Mouse (Mus musculus) liver, adult (tissue): ENCODE results near the gene Arhgef25.

ENCODE experiments used
- GATA4 ChIP-seq: IDR thresholded peaks from 2 replicates; pipeline ENCODE4 v1.6.1; 2014; ENCODE audit warnings: mild to moderate bottlenecking, low read length; ENCODE audit not compliant: insufficient replicate concordance

The Arhgef25 gene

GRCm38 (mm10) chr10:127213272-127213671, 23.4 kb upstream of the Arhgef25 start:
- no peak for TF ChIP-seq GATA4

GRCm38 (mm10) chr10:127211414-127211854, 21.6 kb upstream of the Arhgef25 start, which contains the start of gene Pip4k2c:
Pip4k2c (minus strand) TSS chr10:127211585.
- no peak for TF ChIP-seq GATA4

GRCm38 (mm10) chr10:127210961-127211405, 21.1 kb upstream of the Arhgef25 start:
- no peak for TF ChIP-seq GATA4

GRCm38 (mm10) chr10:127209928-127210570, 20.2 kb upstream of the Arhgef25 start:
- TF ChIP-seq GATA4, result no peak

- TF ChIP-seq GATA4, result no peak
These were observed 19.0 kb upstream of the Arhgef25 start for GRCm38 (mm10) chr10:127208921-127209320.

- no peak for TF ChIP-seq GATA4
These were observed 15.5 kb upstream of the Arhgef25 start for GRCm38 (mm10) chr10:127205373-127205772.

GRCm38 (mm10) chr10:127204589-127204988, 14.7 kb upstream of the Arhgef25 start:
- TF ChIP-seq GATA4, result no peak

- TF ChIP-seq GATA4, result no peak
These were observed 13.2 kb upstream of the Arhgef25 start for GRCm38 (mm10) chr10:127203106-127203505.

- TF ChIP-seq GATA4, result no peak
These were observed 10.4 kb upstream of the Arhgef25 start for GRCm38 (mm10) chr10:127200279-127200678.

GRCm38 (mm10) chr10:127199474-127199873, 9.6 kb upstream of the Arhgef25 start:
- TF ChIP-seq GATA4, result no peak

GRCm38 (mm10) chr10:127199068-127199467, 9.2 kb upstream of the Arhgef25 start:
- no peak for TF ChIP-seq GATA4

- TF ChIP-seq GATA4, result no peak
These were observed 8.6 kb upstream of the Arhgef25 start for GRCm38 (mm10) chr10:127198492-127198891.

- TF ChIP-seq GATA4, result no peak
These were observed 7.7 kb upstream of the Arhgef25 start for GRCm38 (mm10) chr10:127197505-127198110.

- no peak for TF ChIP-seq GATA4
These were observed 7.2 kb upstream of the Arhgef25 start for GRCm38 (mm10) chr10:127197104-127197503.

- TF ChIP-seq GATA4, result no peak
These were observed 6.5 kb upstream of the Arhgef25 start for GRCm38 (mm10) chr10:127196392-127196791.

- TF ChIP-seq GATA4, result no peak
These were observed 5.6 kb upstream of the Arhgef25 start, which contains the start of gene Dtx3 for GRCm38 (mm10) chr10:127195328-127196129. Dtx3 (minus strand) TSS chr10:127195728.
